Mouse (Mus musculus) spleen, adult 18-20 months (tissue): ENCODE data around the gene Mycl.
"Not testable (repeated sequence)": the region's sequence is repeated elsewhere in the genome, so short reads cannot be mapped to it uniquely, and the experiment has no call there.

Experiments
- DNase-seq, 2 experiments: peaks; one replicate each; pipeline ENCODE4 v3.0.0; 2022; ENCODE audit warnings: mixed read lengths in 2 of 2

Mycl gene

DNA sequence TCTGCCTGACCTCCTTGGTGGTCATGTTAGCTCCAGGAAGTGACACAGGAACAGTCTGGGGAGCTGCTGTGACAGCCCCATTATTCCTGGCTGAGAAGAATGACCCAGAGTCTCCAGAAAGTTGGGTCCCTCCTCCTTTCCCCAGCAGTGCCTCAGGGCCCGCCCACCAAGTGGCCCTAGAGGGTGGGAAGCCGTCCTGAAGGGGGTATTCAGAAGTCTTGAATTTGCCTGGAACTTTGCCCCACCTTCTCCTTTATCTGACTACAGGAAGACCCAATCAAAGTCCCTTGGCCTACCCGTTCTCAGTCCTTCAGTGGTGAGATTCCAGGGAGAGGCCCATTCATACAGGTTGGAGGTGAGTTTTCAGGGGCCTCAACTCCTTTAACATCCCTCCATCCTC lies 13.5 kb upstream of the Mycl start:
- no peak for DNase-seq

DNA sequence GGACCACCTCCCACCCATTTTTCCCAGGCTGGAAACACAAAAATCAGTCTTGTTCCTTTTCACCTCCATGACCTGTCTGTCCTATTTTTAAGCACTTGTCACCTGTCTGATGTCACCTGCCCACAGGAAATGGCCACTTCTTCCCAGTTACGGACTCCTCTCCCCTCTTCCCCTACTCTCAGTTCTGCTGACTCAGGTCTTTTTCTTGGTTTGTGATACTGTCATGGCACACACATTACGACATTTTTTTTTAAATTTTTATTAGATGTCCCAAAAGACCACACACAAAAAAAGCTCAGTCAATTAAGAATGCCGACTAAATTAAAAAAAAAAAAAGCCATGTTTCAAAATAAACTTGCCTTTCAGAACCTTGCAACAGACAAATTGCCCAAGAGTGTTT lies 12.9 kb upstream of the Mycl start:
- DNase-seq: no peak

DNA sequence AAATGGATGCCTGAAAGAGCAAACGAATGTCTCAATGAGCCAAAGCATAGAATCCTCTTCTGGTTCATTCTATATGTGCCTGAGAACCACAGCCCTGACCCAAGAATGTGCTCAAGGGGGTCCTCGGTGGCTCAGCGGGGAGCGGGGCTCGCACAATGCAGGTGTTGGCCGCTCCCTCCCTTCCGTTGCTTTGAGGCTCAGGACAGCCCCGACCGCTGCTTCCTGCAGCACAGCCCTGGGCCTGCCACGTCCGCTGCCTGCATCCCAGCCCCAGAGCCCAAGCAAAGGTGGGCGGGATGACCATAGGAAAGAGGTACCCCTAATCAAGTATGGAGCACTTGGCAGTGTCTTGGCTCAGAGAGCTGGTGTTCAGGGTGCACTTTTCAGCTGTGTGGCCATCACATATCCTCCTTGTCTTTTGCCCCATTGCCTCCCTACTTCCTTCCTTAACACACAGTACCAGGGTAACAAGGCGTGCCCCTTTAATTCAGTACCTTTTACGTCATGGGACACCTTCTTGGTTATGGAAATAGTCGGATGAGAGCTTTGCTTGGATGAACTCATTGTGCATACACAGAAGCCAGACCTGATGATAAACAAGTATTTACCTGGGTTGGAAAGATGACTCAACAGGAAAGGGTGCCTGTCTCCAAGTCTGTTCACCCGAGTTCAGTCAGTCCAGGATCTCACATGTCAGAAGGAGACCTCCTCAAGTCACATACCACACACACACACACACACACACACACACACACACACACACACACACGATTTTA lies 11.8 kb upstream of the Mycl start:
- peak; percentile 18 to 22 for DNase-seq

GRCm38 (mm10) chr4:122985110-122985509 lies 10.3 kb upstream of the Mycl start:
- DNase-seq: peak; percentile 13 to 35

GRCm38 (mm10) chr4:122987421-122987820 lies 8.0 kb upstream of the Mycl start:
- DNase-seq: no peak

DNA sequence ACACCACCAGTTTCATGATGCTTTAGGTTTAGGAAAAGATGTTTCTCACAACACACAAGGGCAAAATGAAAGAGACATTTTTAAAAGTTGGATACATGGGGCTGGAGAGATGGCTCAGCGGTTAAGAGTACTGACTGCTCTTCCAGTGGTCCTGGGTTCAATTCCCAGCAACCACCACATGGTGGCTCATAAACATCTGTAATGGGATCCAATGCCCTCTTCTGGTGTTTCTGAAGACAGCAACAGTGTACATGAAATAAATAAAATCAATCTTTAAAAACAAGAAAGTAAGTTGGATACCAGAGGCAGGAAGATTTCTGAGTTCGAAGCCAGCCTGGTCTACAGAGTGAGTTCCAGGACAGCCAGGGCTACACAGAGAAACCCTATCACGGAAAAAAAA lies 7.4 kb upstream of the Mycl start:
- not testable (repeated sequence) for DNase-seq

DNA sequence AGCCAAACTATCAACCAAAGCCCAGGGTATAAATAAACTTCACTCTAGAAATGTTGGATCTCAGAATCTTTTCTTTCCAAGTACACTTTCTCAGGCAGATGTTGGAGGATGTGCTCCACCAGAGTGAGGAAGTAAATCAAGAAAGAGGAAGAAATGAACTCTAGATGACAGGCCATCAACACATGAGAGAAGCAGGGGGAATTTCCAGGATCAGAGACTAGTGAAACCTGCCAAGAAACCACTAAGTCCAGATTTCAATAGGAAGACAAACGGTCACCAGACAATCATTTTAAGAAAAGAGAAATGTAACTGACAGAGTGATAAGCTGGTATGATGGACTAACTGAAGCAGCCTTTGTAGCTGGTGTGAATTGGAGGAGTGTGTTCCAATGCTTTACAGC lies 4.3 kb upstream of the Mycl start:
- no peak for DNase-seq

GRCm38 (mm10) chr4:122992276-122992675 lies 3.2 kb upstream of the Mycl start:
- no peak for DNase-seq

DNA sequence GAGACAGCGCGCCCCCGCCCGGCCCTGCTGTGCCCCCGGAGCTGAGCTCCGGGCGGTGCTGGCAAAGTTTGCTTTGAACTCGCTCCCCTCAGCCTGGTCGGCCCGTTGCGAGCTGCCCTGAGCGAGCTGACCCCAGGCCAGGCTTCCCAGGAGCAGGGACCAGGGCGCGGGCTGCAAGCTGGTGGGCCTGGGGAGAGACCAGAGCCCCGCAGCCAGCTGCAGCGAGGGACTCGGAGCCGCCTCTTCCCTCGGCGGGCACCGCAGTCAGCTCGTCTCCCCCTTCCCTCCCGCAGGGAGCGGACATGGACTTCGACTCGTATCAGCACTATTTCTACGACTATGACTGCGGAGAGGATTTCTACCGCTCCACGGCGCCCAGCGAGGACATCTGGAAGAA lies 767 bp downstream of the Mycl start:
- DNase-seq: peak in 1 of 2 experiments; percentile 47

GRCm38 (mm10) chr4:122996618-122997381 lies 1.3 kb downstream of the Mycl start:
- DNase-seq: peak in 1 of 2 experiments; percentile 39

- no peak for DNase-seq
Observed at GRCm38 (mm10) chr4:122998537-122999262, 3.2 kb downstream of the Mycl start.

DNA sequence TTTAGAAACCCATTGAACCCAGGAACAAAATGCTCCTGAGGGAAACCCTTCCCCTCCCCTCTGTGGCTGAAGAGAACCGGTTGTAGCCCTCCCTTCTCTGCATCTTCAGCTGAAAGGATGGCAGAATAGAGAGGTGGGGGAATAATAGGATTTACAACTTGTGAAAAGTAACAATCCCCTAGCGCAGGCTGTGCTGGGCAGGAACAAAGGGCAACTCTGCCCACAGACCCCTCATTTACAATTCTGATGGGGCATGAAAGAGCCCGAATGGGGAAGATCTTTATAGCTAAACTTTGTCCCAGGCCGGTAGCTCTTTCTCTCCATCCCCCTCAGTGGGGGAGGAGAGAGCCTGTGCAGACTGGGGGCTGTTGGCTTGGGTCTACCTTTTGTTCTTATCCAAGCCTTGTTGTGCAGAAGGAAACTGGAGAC lies 3.8 kb downstream of the Mycl start:
- no peak for DNase-seq

DNA sequence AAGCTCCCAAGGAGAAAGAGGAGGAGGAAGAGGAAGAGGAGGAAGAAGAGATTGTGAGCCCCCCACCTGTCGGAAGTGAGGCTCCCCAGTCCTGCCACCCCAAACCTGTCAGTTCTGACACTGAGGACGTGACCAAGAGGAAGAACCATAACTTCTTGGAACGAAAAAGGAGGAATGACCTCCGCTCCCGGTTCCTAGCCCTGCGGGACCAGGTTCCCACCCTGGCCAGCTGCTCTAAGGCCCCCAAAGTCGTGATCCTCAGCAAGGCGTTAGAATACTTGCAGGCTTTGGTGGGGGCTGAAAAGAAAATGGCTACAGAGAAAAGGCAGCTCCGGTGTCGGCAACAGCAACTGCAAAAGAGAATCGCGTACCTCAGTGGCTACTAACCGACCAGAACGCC lies 4.7 kb downstream of the Mycl start:
- DNase-seq: no peak

DNA sequence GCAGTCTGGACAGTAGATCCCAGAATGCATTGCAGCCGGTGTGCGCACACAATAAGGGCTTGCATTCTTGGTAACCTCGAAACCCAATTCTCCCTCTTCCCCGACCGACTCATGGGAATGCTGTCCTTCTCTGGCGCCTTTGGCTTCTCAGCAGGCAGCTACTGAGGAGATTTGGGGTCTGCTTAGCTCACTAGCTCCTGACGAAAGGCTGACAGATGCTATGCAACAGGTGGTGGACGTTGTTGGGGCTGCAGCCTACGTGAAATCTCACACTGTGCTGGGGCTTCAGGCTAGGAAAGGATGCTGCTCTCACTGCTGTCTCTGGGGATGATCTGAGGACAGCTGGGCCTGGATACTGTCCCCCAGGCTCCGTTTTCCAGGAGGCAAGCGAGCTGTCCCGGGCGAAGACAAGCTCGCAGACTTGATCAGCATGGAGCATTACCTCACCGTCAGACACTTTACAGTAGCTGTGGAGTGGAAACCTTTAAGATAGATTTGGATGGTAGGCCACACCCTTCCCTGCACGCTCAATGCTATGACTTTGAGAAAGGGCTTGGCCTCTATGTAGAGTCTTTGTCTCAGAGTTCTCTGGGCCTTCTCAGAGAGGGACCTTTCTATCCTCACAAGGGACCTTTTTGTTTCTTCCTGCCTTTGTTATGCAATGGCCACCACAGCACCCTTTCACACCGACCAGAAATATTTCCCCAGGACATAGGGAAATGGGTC lies 5.3 kb downstream of the Mycl start:
- DNase-seq: no peak

DNA sequence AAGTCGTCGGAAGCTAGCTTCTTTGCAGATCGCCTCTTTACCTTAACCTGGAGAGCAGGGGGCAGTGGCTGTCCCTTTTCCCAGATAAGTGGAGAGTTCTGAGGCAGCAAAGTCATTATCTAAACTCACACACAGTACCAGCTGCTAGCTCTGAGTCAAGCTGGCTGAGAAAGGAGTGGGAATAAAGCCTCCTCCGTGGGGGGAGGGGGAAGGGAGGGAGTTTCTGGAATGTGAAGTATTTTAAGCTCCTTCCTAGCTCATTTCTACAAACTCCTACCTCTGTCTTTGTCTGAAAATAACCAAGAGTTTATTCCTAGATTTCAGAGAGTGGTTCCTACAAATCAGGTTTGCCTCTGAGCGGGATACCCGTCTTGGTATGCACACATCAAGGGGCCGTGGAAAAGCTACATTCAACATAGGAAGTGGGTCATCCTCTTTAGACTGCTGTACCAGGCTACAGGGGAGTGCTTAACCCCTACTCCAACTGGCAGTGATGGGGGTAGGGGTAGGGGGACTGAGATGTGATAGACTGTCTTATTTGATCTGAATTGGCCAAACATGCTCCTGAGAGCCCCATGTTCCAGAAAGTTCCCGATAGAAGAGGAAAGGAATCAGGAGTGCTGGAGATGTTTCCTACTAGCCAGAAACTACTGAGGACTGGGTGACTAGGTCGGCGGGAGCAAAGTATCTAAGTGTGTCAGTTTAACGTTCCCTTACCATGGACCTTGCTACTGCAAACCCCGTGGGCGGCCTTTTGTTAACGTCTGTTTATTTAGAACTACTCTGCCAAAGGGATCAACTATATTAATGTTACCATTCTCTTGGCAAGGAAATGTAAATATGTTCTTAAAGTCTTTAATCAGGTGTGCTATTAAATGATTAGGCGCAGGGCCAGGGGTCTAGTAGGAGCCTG lies 9.9 kb downstream of the Mycl start:
- no peak for DNase-seq

DNA sequence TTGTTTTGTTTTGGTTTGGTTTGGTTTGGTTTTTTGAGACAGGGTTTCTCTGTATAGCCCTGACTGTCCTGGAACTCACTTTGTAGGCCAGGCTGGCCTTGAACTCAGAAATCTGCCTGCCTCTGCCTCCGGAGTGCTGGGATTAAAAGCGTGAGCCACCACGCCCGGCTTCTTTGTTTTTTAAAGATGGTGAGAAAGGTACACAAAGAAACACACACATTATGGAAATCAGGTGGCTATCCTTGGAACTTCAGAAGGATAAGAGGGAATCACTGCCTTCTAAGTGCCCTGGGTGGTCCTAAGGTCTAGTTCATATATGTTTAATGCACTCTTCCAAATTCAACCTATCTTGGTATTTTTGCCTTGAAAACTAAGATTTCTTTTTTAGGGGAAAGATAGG lies 17.0 kb downstream of the Mycl start:
- DNase-seq: not testable (repeated sequence)

DNA sequence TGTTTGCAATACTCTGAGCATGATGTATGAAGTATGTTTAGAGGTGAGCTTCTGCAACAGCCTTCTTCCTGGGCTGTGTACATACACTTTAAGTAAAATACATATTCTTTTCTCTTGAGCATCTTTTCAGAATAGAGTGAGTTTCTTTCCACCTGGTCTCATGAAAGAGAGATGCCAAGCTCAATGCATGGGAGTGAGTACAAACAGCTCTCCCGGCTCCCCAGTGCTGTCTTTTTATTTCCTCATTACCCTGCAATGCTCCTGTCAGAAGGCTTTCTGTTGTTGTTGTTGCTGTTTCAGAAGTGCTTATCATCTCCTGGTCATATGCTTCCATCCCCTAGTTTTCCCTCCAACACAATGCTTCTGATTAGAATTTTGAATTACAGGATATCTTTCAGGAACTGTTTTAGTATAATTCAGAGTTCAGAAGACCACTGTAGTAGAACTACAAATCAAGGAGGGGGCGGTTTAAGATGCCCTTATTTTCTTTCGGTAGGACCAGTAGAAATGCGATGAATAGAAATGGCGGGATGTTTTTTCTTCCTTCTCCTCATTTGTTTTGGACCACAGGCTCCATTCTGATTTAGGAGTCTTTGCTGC lies 18.0 kb downstream of the Mycl start:
- DNase-seq: no peak

DNA sequence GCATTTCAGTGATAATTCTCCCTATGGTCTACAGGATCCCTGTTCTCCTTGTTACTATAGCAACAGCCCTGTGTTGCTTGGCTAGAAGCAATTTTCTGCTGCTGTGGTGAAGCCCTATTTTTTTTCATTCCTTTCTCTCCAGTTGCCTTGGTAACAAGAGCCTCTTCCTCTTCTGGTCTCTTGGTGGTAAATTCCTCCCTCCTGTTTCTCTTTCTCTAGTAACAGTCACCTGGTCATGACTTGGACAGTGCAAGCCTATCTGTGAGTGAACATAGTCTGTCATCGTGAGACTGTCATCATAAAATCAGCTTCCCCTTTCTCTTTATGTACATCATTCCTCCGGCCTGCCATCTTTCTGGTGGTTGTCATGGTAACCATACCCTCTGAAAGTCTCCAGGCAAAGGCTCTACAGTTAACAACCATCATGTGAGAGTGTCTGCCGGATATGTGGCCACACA lies 18.5 kb downstream of the Mycl start:
- DNase-seq: no peak

- DNase-seq: no peak
Observed at GRCm38 (mm10) chr4:123014501-123015282, 19.2 kb downstream of the Mycl start.

- DNase-seq: peak; percentile 92
Observed at GRCm38 (mm10) chr4:123016451-123016957, 21.1 kb downstream of the Mycl start, which contains the start of gene Trit1. TSS of gene Trit1 (plus strand) at chr4:123016597.
